25 mouse cellular contexts compared by ENCODE assay signal in genomic region chr8:126214571-126214970, GRCm38 (mm10).
DNase-seq lines count a peak whose midpoint lies in the region; ATAC-seq and TF ChIP-seq lines count a peak whose summit lies in the region.
"Had no signal": no experiment of that assay in that cellular context is flagged by ENCODE, and none has a peak within 500 bp of the region (broad histone marks: within the 10 kb centered on the region; RNA-seq: fewer than 3 reads in every experiment).

No protein-coding gene starts in this region.

- H3K9me3 ChIP-seq in forebrain, embryonic 14.5 days (replicated peaks; ENCODE audit: control insufficient read depth, low read length): no peaks in the 10 kb centered on the region
- H3K9me3 ChIP-seq in forebrain, embryonic 10.5 days: no peaks in the 10 kb centered on the region
- H3K9me3 ChIP-seq in forebrain, postnatal 0 days (ENCODE audit: low read length): no peaks in the 10 kb centered on the region
- H3K9me3 ChIP-seq in forebrain, embryonic 11.5 days (ENCODE audit: control insufficient read depth, low read length): no peaks in the 10 kb centered on the region
- no peaks in the 10 kb centered on the region for H3K9me3 ChIP-seq in midbrain, postnatal 0 days (ENCODE audit: low read length)
- no peaks in the 10 kb centered on the region for H3K9me3 ChIP-seq in midbrain, embryonic 14.5 days (ENCODE audit: control insufficient read depth, low read length)
- H3K9me3 ChIP-seq: embryonic facial prominence, embryonic 13.5 days; embryonic facial prominence, embryonic 15.5 days; forebrain, embryonic 12.5 days had no signal

- no peak overlapping the region for H3K4me3 ChIP-seq in forebrain, embryonic 14.5 days (ENCODE audit: low read depth, low read length)
- H3K4me3 ChIP-seq in forebrain, embryonic 10.5 days: no peak overlapping the region
- no peak overlapping the region for H3K4me3 ChIP-seq in forebrain, postnatal 0 days (ENCODE audit: low read depth, low read length)
- H3K4me3 ChIP-seq in forebrain, embryonic 11.5 days (ENCODE audit: low read depth, low read length): no peak overlapping the region
- no peak overlapping the region for H3K4me3 ChIP-seq in midbrain, postnatal 0 days (ENCODE audit: low read depth, low read length)
- H3K4me3 ChIP-seq in midbrain, embryonic 14.5 days (replicated peaks; ENCODE audit: low read depth, low read length): no peak overlapping the region
- H3K4me3 ChIP-seq: embryonic facial prominence, embryonic 13.5 days; embryonic facial prominence, embryonic 15.5 days; erythroblast, embryonic 14.5 days; forebrain, embryonic 12.5 days had no signal

- no peaks in the 10 kb centered on the region for H3K4me1 ChIP-seq in forebrain, embryonic 14.5 days (ENCODE audit: control insufficient read depth, insufficient read depth, low read length)
- no peaks in the 10 kb centered on the region for H3K4me1 ChIP-seq in forebrain, embryonic 10.5 days
- H3K4me1 ChIP-seq in forebrain, postnatal 0 days (ENCODE audit: insufficient read depth): no peaks in the 10 kb centered on the region
- H3K4me1 ChIP-seq in forebrain, embryonic 11.5 days (replicated peaks; ENCODE audit: control insufficient read depth, insufficient read depth, low read length): no peaks in the 10 kb centered on the region
- no peaks in the 10 kb centered on the region for H3K4me1 ChIP-seq in midbrain, postnatal 0 days (ENCODE audit: insufficient read depth, low read length)
- H3K4me1 ChIP-seq in midbrain, embryonic 14.5 days (ENCODE audit: control insufficient read depth, insufficient read depth, low read length): no peaks in the 10 kb centered on the region
- H3K4me1 ChIP-seq: embryonic facial prominence, embryonic 13.5 days; embryonic facial prominence, embryonic 15.5 days; forebrain, embryonic 12.5 days had no signal

- no peaks in the 10 kb centered on the region for H3K36me3 ChIP-seq in forebrain, embryonic 14.5 days (ENCODE audit: control insufficient read depth, insufficient read depth, low read length)
- no peaks in the 10 kb centered on the region for H3K36me3 ChIP-seq in forebrain, embryonic 10.5 days (replicated peaks)
- no peaks in the 10 kb centered on the region for H3K36me3 ChIP-seq in forebrain, postnatal 0 days (ENCODE audit: insufficient read depth)
- H3K36me3 ChIP-seq in forebrain, embryonic 11.5 days (ENCODE audit: control insufficient read depth, insufficient read depth, low read length): no peaks in the 10 kb centered on the region
- no peaks in the 10 kb centered on the region for H3K36me3 ChIP-seq in midbrain, postnatal 0 days (ENCODE audit: insufficient read depth, low read length)
- no peaks in the 10 kb centered on the region for H3K36me3 ChIP-seq in midbrain, embryonic 14.5 days (ENCODE audit: control insufficient read depth, insufficient read depth, low read length)
- H3K36me3 ChIP-seq: embryonic facial prominence, embryonic 13.5 days; embryonic facial prominence, embryonic 15.5 days; forebrain, embryonic 12.5 days; G1E had no signal

- DNase-seq in forebrain, embryonic 14.5 days (ENCODE audit: low spot score): peak; percentile 22
- DNase-seq in forebrain, embryonic 10.5 days (ENCODE audit: extremely low spot score, low spot score): no peak
- no peak for DNase-seq in forebrain, postnatal 0 days
- DNase-seq in forebrain, embryonic 11.5 days (ENCODE audit: low spot score): no peak
- DNase-seq in midbrain, postnatal 0 days (ENCODE audit: low spot score): peak; percentile 6
- DNase-seq in midbrain, embryonic 14.5 days: no peak
- peak; percentile 14 for DNase-seq in brain, embryonic 18.5 days (ENCODE audit: low read depth, low spot score)
- DNase-seq in embryo, embryonic 11 days: no peak
- DNase-seq: adrenal gland, adult 2 months; adrenal gland, postnatal 10 days; adrenal gland, postnatal 25 days; B cell, adult 2 months; cerebellum, adult 11 months; cerebellum, adult 18-20 months; cerebellum, adult 8-10 months; cerebellum, adult 9-11 months; cerebellum, postnatal 14 days; cerebellum, postnatal 36 days had no signal

- no peaks in the 10 kb centered on the region for H3K27me3 ChIP-seq in forebrain, embryonic 14.5 days (replicated peaks; ENCODE audit: control insufficient read depth, insufficient read depth, low read length)
- no peaks in the 10 kb centered on the region for H3K27me3 ChIP-seq in forebrain, embryonic 10.5 days (ENCODE audit: poor library complexity, severe bottlenecking)
- H3K27me3 ChIP-seq in forebrain, postnatal 0 days (ENCODE audit: insufficient read depth, low read length): no peaks in the 10 kb centered on the region
- no peaks in the 10 kb centered on the region for H3K27me3 ChIP-seq in forebrain, embryonic 11.5 days (ENCODE audit: control insufficient read depth, insufficient read depth, low read length)
- no peaks in the 10 kb centered on the region for H3K27me3 ChIP-seq in midbrain, postnatal 0 days (ENCODE audit: insufficient read depth, low read length)
- H3K27me3 ChIP-seq in midbrain, embryonic 14.5 days (ENCODE audit: control insufficient read depth, insufficient read depth, low read length): no peaks in the 10 kb centered on the region
- H3K27me3 ChIP-seq: embryonic facial prominence, embryonic 13.5 days; embryonic facial prominence, embryonic 15.5 days; forebrain, embryonic 12.5 days had no signal

- no peak overlapping the region for H3K9ac ChIP-seq in forebrain, embryonic 14.5 days (ENCODE audit: low read length)
- no peak overlapping the region for H3K9ac ChIP-seq in forebrain, postnatal 0 days
- no peak overlapping the region for H3K9ac ChIP-seq in forebrain, embryonic 11.5 days (ENCODE audit: low read length)
- H3K9ac ChIP-seq in midbrain, postnatal 0 days (replicated peaks; ENCODE audit: low read length, poor library complexity, severe bottlenecking): no peak overlapping the region
- no peak overlapping the region for H3K9ac ChIP-seq in midbrain, embryonic 14.5 days (replicated peaks; ENCODE audit: low read length)
- H3K9ac ChIP-seq: embryonic facial prominence, embryonic 13.5 days; embryonic facial prominence, embryonic 15.5 days; forebrain, embryonic 12.5 days had no signal

- no peak for ATAC-seq in forebrain, embryonic 14.5 days
- peak; percentile 63; the same call in 1 of the 2 replicates for ATAC-seq in forebrain, postnatal 0 days
- no peak for ATAC-seq in forebrain, embryonic 11.5 days (replicated peaks; ENCODE audit: low FRiP score)
- ATAC-seq in midbrain, postnatal 0 days (ENCODE audit: low FRiP score): no peak
- ATAC-seq in midbrain, embryonic 14.5 days (ENCODE audit: low FRiP score, low TSS enrichment): no peak
- ATAC-seq: CD4-positive, CD25-positive, alpha-beta regulatory T cell, adult 4 months; Patski had no signal

- TF ChIP-seq CTCF in forebrain, postnatal 0 days (IDR thresholded peaks at IDR 0.05; ENCODE audit: low read depth): no peak
- no peak for TF ChIP-seq CTCF in midbrain, postnatal 0 days (IDR thresholded peaks at IDR 0.05)

- H3K4me2 ChIP-seq in forebrain, embryonic 14.5 days (ENCODE audit: low read length): no peak overlapping the region
- no peak overlapping the region for H3K4me2 ChIP-seq in forebrain, postnatal 0 days (ENCODE audit: low read depth)
- H3K4me2 ChIP-seq in forebrain, embryonic 11.5 days (ENCODE audit: low read depth, low read length, severe bottlenecking): no peak overlapping the region
- no peak overlapping the region for H3K4me2 ChIP-seq in midbrain, postnatal 0 days (ENCODE audit: low read depth, low read length, poor library complexity, severe bottlenecking)
- no peak overlapping the region for H3K4me2 ChIP-seq in midbrain, embryonic 14.5 days (ENCODE audit: low read length)
- H3K4me2 ChIP-seq: embryonic facial prominence, embryonic 13.5 days; embryonic facial prominence, embryonic 15.5 days; forebrain, embryonic 12.5 days had no signal

- WGBS in forebrain, embryonic 14.5 days: 38% methylated on average over 1 of the region's 1 CpGs
- WGBS in forebrain, embryonic 10.5 days: 69% methylated on average over 1 of the region's 1 CpGs
- WGBS in forebrain, postnatal 0 days: 16% methylated on average over 1 of the region's 1 CpGs
- WGBS in forebrain, embryonic 11.5 days: 30% methylated on average over 1 of the region's 1 CpGs
- 17% methylated on average over 1 of the region's 1 CpGs for WGBS in midbrain, postnatal 0 days
- 26% methylated on average over 1 of the region's 1 CpGs for WGBS in midbrain, embryonic 14.5 days

- no peak overlapping the region for H3K27ac ChIP-seq in forebrain, embryonic 14.5 days (ENCODE audit: low read depth, low read length)
- no peak overlapping the region for H3K27ac ChIP-seq in forebrain, embryonic 10.5 days
- no peak overlapping the region for H3K27ac ChIP-seq in forebrain, postnatal 0 days (ENCODE audit: low read depth, low read length)
- H3K27ac ChIP-seq in forebrain, embryonic 11.5 days (ENCODE audit: low read depth, low read length): no peak overlapping the region
- H3K27ac ChIP-seq in midbrain, postnatal 0 days (ENCODE audit: low read depth, low read length): no peak overlapping the region
- no peak overlapping the region for H3K27ac ChIP-seq in midbrain, embryonic 14.5 days (replicated peaks; ENCODE audit: low read depth, low read length)
- H3K27ac ChIP-seq: embryonic facial prominence, embryonic 13.5 days; embryonic facial prominence, embryonic 15.5 days; forebrain, embryonic 12.5 days had no signal

Comparison
In these comparisons a context has a peak if more than half of its experiments do, and no peak if none do; other contexts are left out.
1. DNase-seq: peak in forebrain, embryonic 14.5 days (single experiment), midbrain, postnatal 0 days (single experiment) and brain, embryonic 18.5 days (single experiment); none in forebrain, embryonic 10.5 days (single experiment), forebrain, postnatal 0 days (single experiment), forebrain, embryonic 11.5 days (single experiment), midbrain, embryonic 14.5 days (single experiment) and embryo, embryonic 11 days (single experiment).